Mouse (Mus musculus) spleen, embryonic (tissue): ENCODE data around the gene Adamts9.

ENCODE experiments used
- CTCF ChIA-PET: fragments of 350-600 bp; sonication (Branson Sonifier 250); formaldehyde crosslinking; loops from one replicate; lab custom pipeline; 2022; lab: Charles Lee

Gene Adamts9

GRCm38 (mm10) chr6:92924536-92924935 lies 18.8 kb downstream of the Adamts9 start:
- CTCF ChIA-PET = no interaction called here

GRCm38 (mm10) chr6:92921843-92922242 lies 21.4 kb downstream of the Adamts9 start:
- CTCF ChIA-PET = no interaction called here

GRCm38 (mm10) chr6:92920938-92921689 lies 22.2 kb downstream of the Adamts9 start:
- CTCF ChIA-PET = no interaction called here

GRCm38 (mm10) chr6:92910611-92911010 lies 32.7 kb downstream of the Adamts9 start:
- CTCF ChIA-PET = no interaction called here

GRCm38 (mm10) chr6:92909361-92909760 lies 33.9 kb downstream of the Adamts9 start:
- CTCF ChIA-PET = no interaction called here

GRCm38 (mm10) chr6:92905922-92906321 lies 37.4 kb downstream of the Adamts9 start:
- CTCF ChIA-PET = no interaction called here

- CTCF ChIA-PET = no interaction called here
Observed at GRCm38 (mm10) chr6:92904491-92904890, 38.8 kb downstream of the Adamts9 start.

GRCm38 (mm10) chr6:92904037-92904436 lies 39.3 kb downstream of the Adamts9 start:
- CTCF ChIA-PET = no interaction called here

- CTCF ChIA-PET = no interaction called here
Observed at GRCm38 (mm10) chr6:92891535-92891934, 51.8 kb downstream of the Adamts9 start.

GRCm38 (mm10) chr6:92883131-92883900 lies 60.0 kb downstream of the Adamts9 start:
- CTCF ChIA-PET = no interaction called here

- CTCF ChIA-PET = no interaction called here
Observed at GRCm38 (mm10) chr6:92882446-92882845, 60.8 kb downstream of the Adamts9 start.

GRCm38 (mm10) chr6:92879700-92880265 lies 63.5 kb downstream of the Adamts9 start:
- CTCF ChIA-PET = no interaction called here

- CTCF ChIA-PET = no interaction called here
Observed at GRCm38 (mm10) chr6:92878771-92879170, 64.5 kb downstream of the Adamts9 start.

- CTCF ChIA-PET = no interaction called here
Observed at GRCm38 (mm10) chr6:92877236-92877635, 66.1 kb downstream of the Adamts9 start.

- CTCF ChIA-PET = no interaction called here
Observed at GRCm38 (mm10) chr6:92876121-92876520, 67.2 kb downstream of the Adamts9 start.

- CTCF ChIA-PET = no interaction called here
Observed at GRCm38 (mm10) chr6:92875340-92875739, 68.0 kb downstream of the Adamts9 start.

GRCm38 (mm10) chr6:92874854-92875253 lies 68.4 kb downstream of the Adamts9 start:
- CTCF ChIA-PET = no interaction called here

- CTCF ChIA-PET = no interaction called here
Observed at GRCm38 (mm10) chr6:92872766-92873165, 70.5 kb downstream of the Adamts9 start.

GRCm38 (mm10) chr6:92871813-92872212 lies 71.5 kb downstream of the Adamts9 start:
- CTCF ChIA-PET = no interaction called here

GRCm38 (mm10) chr6:92869582-92870219 lies 73.6 kb downstream of the Adamts9 start:
- CTCF ChIA-PET = no interaction called here

GRCm38 (mm10) chr6:92869089-92869581 lies 74.2 kb downstream of the Adamts9 start, which contains the start of gene Gm15737:
Gene Gm15737 (plus strand): TSS chr6:92869357.
- CTCF ChIA-PET = no interaction called here

GRCm38 (mm10) chr6:92862599-92862998 lies 80.7 kb downstream of the Adamts9 start:
- CTCF ChIA-PET = no interaction called here
